In genomic region chr8:103343891-103344290, GRCm38 (mm10) we compare ENCODE assay signal across 20 mouse cellular contexts.
DNase-seq lines count a peak whose midpoint lies in the region.
"Had no signal": no experiment of that assay in that cellular context is flagged by ENCODE, and none has a peak within 500 bp of the region (broad histone marks: within the 10 kb centered on the region; RNA-seq: fewer than 3 reads in every experiment).

No protein-coding gene starts in this region.

- DNase-seq in layer of hippocampus, adult 18-20 months (ENCODE audit: low spot score in 2 of 2): peak; percentile 6 to 44
- DNase-seq in layer of hippocampus, postnatal 36 days: no peak
- peak; percentile 25 for DNase-seq in right cerebral cortex, adult 18-20 months
- DNase-seq in right cerebral cortex, postnatal 14 days: no peak
- peak; percentile 6 to 18 for DNase-seq in frontal cortex, postnatal 10 days (ENCODE audit: low spot score in 2 of 2)
- peak; percentile 2 to 4 for DNase-seq in right cerebral cortex, postnatal 36 days (ENCODE audit: low spot score in 2 of 2)
- no peak for DNase-seq in lung, adult 18-20 months
- DNase-seq: adrenal gland, adult 2 months; adrenal gland, postnatal 36 days; B cell, adult 2 months; cerebellum, adult 2 months; cerebellum, postnatal 14 days; gastrocnemius, postnatal 25 days; heart, adult 11 months; kidney, adult 18-20 months; kidney, postnatal 25 days; liver, embryonic 13.5 days; lung, adult 2 months; lung, postnatal 10 days; thymus, postnatal 25 days had no signal

Comparison
In these comparisons a context has a peak if more than half of its experiments do, and no peak if none do; other contexts are left out.
1. DNase-seq: peak in layer of hippocampus, adult 18-20 months (2 of 2), right cerebral cortex, adult 18-20 months (single experiment), frontal cortex, postnatal 10 days (2 of 2) and right cerebral cortex, postnatal 36 days (2 of 2); none in layer of hippocampus, postnatal 36 days (0 of 2), right cerebral cortex, postnatal 14 days (single experiment) and lung, adult 18-20 months (0 of 2).